Mouse (Mus musculus): ENCODE data around the gene Zfp85. TPM values are rescaled to one million over a fixed set of nuclear protein-coding genes. Genes with fewer than 3 reads are reported as not detected.

Gene Zfp85
- polyA plus RNA-seq, 1 experiment from 2014 or later: 6.7 TPM

Other genes with a start within 250 kb of the Zfp85 start
- not detected in 2 replicates for gene Gm26965, start 229.1 kb downstream of the Zfp85 start, polyA plus RNA-seq (2014; fragmentation: Nextera tagmentation; extraction: Ambion mirVana)
- 31.7 and 34.9 TPM in 2 replicates for gene Zfp87, start 229.1 kb downstream of the Zfp85 start, polyA plus RNA-seq (2014; fragmentation: Nextera tagmentation; extraction: Ambion mirVana)
- 18.8 and 21.4 TPM in 2 replicates for gene Zfp748, start 201.4 kb downstream of the Zfp85 start, polyA plus RNA-seq (2014; fragmentation: Nextera tagmentation; extraction: Ambion mirVana)
- gene Zfp729b, start 145.5 kb downstream of the Zfp85 start, polyA plus RNA-seq (2014; fragmentation: Nextera tagmentation; extraction: Ambion mirVana): 4.7 and 5.3 TPM in 2 replicates
- 0.27 TPM in 1 of 2 replicates, not detected in the other for gene Gm49345, start 117.5 kb downstream of the Zfp85 start, polyA plus RNA-seq (2014; fragmentation: Nextera tagmentation; extraction: Ambion mirVana)
- 2.6 and 5.0 TPM in 2 replicates for gene Zfp729a, start 117.4 kb downstream of the Zfp85 start, polyA plus RNA-seq (2014; fragmentation: Nextera tagmentation; extraction: Ambion mirVana)
- 10.5 and 13.4 TPM in 2 replicates for gene Zfp738, start 68.2 kb downstream of the Zfp85 start, polyA plus RNA-seq (2014; fragmentation: Nextera tagmentation; extraction: Ambion mirVana)
- gene Zfp65, start 26.1 kb downstream of the Zfp85 start, polyA plus RNA-seq (2014; fragmentation: Nextera tagmentation; extraction: Ambion mirVana): 5.7 TPM in 2 replicates
- 3.8 and 4.1 TPM in 2 replicates for gene Zfp493, start 24.5 kb upstream of the Zfp85 start, polyA plus RNA-seq (2014; fragmentation: Nextera tagmentation; extraction: Ambion mirVana)
- 8.6 and 9.0 TPM in 2 replicates for gene Zfp273, start 58.5 kb upstream of the Zfp85 start, polyA plus RNA-seq (2014; fragmentation: Nextera tagmentation; extraction: Ambion mirVana)
- gene Gm10037, start 75.9 kb upstream of the Zfp85 start, polyA plus RNA-seq (2014; fragmentation: Nextera tagmentation; extraction: Ambion mirVana): 3.1 and 3.6 TPM in 2 replicates
- not detected in 2 replicates for gene BC048507, start 108.1 kb upstream of the Zfp85 start, polyA plus RNA-seq (2014; fragmentation: Nextera tagmentation; extraction: Ambion mirVana)

All from midbrain, embryonic 11.5 days (tissue).